Mouse (Mus musculus): Measurements from ENCODE around the gene Tmem217. TPM values are rescaled to one million over a fixed set of nuclear protein-coding genes. Genes with fewer than 3 reads are reported as not detected.

The Tmem217 gene
- polyA plus RNA-seq, 1 experiment: 0.29 TPM

DNA sequence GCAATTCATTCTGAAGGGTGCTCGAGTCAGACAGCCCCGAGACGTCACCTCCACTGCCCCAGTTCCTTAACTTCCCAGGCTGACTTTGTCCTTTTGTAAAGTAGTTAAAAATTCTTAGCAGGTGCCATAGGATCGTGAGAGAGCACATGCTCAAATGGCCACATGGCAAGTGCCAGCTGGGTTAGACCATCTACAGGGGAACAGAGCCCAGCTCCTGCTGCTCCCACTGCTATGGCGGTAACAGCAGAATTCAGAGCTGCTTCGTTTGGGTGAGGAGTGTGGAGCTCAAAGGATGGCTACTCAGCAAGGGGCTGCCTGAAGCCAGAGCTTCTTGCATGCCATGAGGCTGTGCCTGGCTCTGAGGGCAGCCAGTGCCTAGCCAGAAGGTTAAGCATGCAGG, 17.6 kb upstream of the Tmem217 start:
- H3K4me3 ChIP-seq (ENCODE audit: low read depth, low read length): no peak overlapping the region
- no peaks in the 10 kb centered on the region for H3K4me1 ChIP-seq (ENCODE audit: control insufficient read depth, insufficient read depth, insufficient read length, low read length)
- H3K27me3 ChIP-seq (ENCODE audit: control insufficient read depth, insufficient read depth, low read length): no peaks in the 10 kb centered on the region
- peaks cover 51% of the 10 kb centered on the region for H3K36me3 ChIP-seq (ENCODE audit: control insufficient read depth, insufficient read depth, low read length)
- no peak overlapping the region for H3K27ac ChIP-seq (ENCODE audit: insufficient read depth, low read depth, low read length)
- TF ChIP-seq POLR2A (IDR thresholded peaks at IDR 0.05; ENCODE audit: low read depth, low read length) (no peak), CTCF (IDR thresholded peaks at IDR 0.05; ENCODE audit: extremely low read depth, insufficient read length, insufficient replicate concordance, low read depth, low read length) (no peak)
- 92% methylated on average over 6 of the region's 6 CpGs for WGBS

GRCm38 (mm10) chr17:29568435-29568834, 16.2 kb upstream of the Tmem217 start:
- 91% methylated on average over 15 of the region's 15 CpGs for WGBS
- Histone ChIP-seq H3K4me3 (ENCODE audit: low read depth, low read length) (no peak overlapping the region), H3K4me1 (ENCODE audit: control insufficient read depth, insufficient read depth, insufficient read length, low read length) (no peaks in the 10 kb centered on the region), H3K36me3 (ENCODE audit: control insufficient read depth, insufficient read depth, low read length) (peaks cover 55% of the 10 kb centered on the region), H3K27ac (ENCODE audit: insufficient read depth, low read depth, low read length) (no peak overlapping the region), H3K27me3 (ENCODE audit: control insufficient read depth, insufficient read depth, low read length) (no peaks in the 10 kb centered on the region)
- TF ChIP-seq POLR2A (IDR thresholded peaks at IDR 0.05; ENCODE audit: low read depth, low read length): no peak
- TF ChIP-seq CTCF (IDR thresholded peaks at IDR 0.05; ENCODE audit: extremely low read depth, insufficient read length, insufficient replicate concordance, low read depth, low read length): no peak

DNA sequence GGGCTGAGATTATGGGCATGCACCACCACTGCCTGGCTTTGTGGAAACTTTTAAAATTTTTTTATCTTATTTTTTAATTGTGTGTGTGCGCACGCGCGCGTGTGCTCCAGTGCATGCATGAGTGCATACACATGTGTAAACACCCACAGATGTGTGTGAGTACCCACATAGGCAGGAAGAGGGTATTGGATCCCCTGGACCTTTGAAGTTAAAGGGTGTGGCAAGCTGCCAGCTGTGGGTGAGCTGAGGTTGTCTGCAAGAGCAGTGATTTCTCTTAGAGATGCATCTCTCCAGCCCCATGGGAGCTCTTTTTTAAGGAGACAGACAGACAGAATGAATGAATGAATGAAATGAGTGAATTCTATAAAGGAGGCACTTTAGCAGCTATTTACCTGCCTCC, 13.3 kb upstream of the Tmem217 start:
- WGBS: 95% methylated on average over 5 of the region's 5 CpGs

DNA sequence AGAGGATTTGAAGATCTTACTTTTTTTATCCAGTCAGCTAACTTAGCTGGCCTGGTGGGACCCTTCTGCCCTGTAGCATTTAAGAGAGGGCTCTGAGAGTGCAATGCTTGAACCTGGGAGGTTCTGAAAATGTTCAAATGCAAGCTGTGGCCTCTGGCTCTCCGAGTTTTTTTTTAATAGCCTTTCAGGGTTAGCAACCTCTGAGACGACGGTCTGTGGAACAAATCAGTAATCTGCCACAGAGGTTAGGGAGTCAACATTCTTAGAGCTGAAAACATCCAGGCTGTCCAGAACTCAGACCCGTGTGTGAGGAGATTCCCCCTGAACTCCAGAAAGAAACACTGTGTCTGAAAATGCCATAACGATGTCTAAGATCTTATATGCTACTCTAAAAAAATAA, 6.3 kb upstream of the Tmem217 start:
- Histone ChIP-seq H3K36me3 (ENCODE audit: control insufficient read depth, insufficient read depth, low read length) (no peaks in the 10 kb centered on the region), H3K27ac (ENCODE audit: insufficient read depth, low read depth, low read length) (no peak overlapping the region), H3K4me3 (ENCODE audit: low read depth, low read length) (no peak overlapping the region), H3K27me3 (ENCODE audit: control insufficient read depth, insufficient read depth, low read length) (no peaks in the 10 kb centered on the region), H3K4me1 (ENCODE audit: control insufficient read depth, insufficient read depth, insufficient read length, low read length) (peaks cover 21% of the 10 kb centered on the region; the same call in 1 of the 2 replicates)
- 88% methylated on average over 5 of the region's 5 CpGs for WGBS
- TF ChIP-seq CTCF (IDR thresholded peaks at IDR 0.05; ENCODE audit: extremely low read depth, insufficient read length, insufficient replicate concordance, low read depth, low read length): no peak
- TF ChIP-seq POLR2A (IDR thresholded peaks at IDR 0.05; ENCODE audit: low read depth, low read length): no peak

More for the DNA sequence above, 13.3 kb upstream of the Tmem217 start:
- TF ChIP-seq POLR2A (IDR thresholded peaks at IDR 0.05; ENCODE audit: low read depth, low read length): no peak
- TF ChIP-seq CTCF (IDR thresholded peaks at IDR 0.05; ENCODE audit: extremely low read depth, insufficient read length, insufficient replicate concordance, low read depth, low read length): no peak
- Histone ChIP-seq H3K27me3 (ENCODE audit: control insufficient read depth, insufficient read depth, low read length) (no peaks in the 10 kb centered on the region), H3K4me1 (ENCODE audit: control insufficient read depth, insufficient read depth, insufficient read length, low read length) (no peaks in the 10 kb centered on the region), H3K36me3 (ENCODE audit: control insufficient read depth, insufficient read depth, low read length) (peaks cover 32% of the 10 kb centered on the region), H3K27ac (ENCODE audit: insufficient read depth, low read depth, low read length) (no peak overlapping the region), H3K4me3 (ENCODE audit: low read depth, low read length) (no peak overlapping the region)

GRCm38 (mm10) chr17:29556893-29557292, 4.7 kb upstream of the Tmem217 start:
- WGBS: 22% methylated on average over 7 of the region's 7 CpGs
- Histone ChIP-seq H3K27ac (ENCODE audit: insufficient read depth, low read depth, low read length) (peak overlapping the region; percentile 67), H3K36me3 (ENCODE audit: control insufficient read depth, insufficient read depth, low read length) (no peaks in the 10 kb centered on the region), H3K4me1 (ENCODE audit: control insufficient read depth, insufficient read depth, insufficient read length, low read length) (peaks cover 29% of the 10 kb centered on the region; the same call in 1 of the 2 replicates), H3K27me3 (ENCODE audit: control insufficient read depth, insufficient read depth, low read length) (no peaks in the 10 kb centered on the region), H3K4me3 (ENCODE audit: low read depth, low read length) (no peak overlapping the region)
- TF ChIP-seq CTCF (IDR thresholded peaks at IDR 0.05; ENCODE audit: extremely low read depth, insufficient read length, insufficient replicate concordance, low read depth, low read length): no peak

- 60% methylated on average over 10 of the region's 10 CpGs for WGBS
- TF ChIP-seq CTCF (IDR thresholded peaks at IDR 0.05; ENCODE audit: extremely low read depth, insufficient read length, insufficient replicate concordance, low read depth, low read length): no peak
- no peak for TF ChIP-seq POLR2A (IDR thresholded peaks at IDR 0.05; ENCODE audit: low read depth, low read length)
- no peaks in the 10 kb centered on the region for H3K36me3 ChIP-seq (ENCODE audit: control insufficient read depth, insufficient read depth, low read length)
Measured at GRCm38 (mm10) chr17:29556456-29556855, 4.3 kb upstream of the Tmem217 start.

GRCm38 (mm10) chr17:29554176-29554575, 2.0 kb upstream of the Tmem217 start:
- Histone ChIP-seq H3K4me1 (ENCODE audit: control insufficient read depth, insufficient read depth, insufficient read length, low read length) (peaks cover 32% of the 10 kb centered on the region; the same call in 1 of the 2 replicates), H3K4me3 (ENCODE audit: low read depth, low read length) (no peak overlapping the region), H3K36me3 (ENCODE audit: control insufficient read depth, insufficient read depth, low read length) (no peaks in the 10 kb centered on the region), H3K27me3 (ENCODE audit: control insufficient read depth, insufficient read depth, low read length) (no peaks in the 10 kb centered on the region), H3K27ac (ENCODE audit: insufficient read depth, low read depth, low read length) (peak overlapping the region; percentile 68)
- TF ChIP-seq POLR2A (IDR thresholded peaks at IDR 0.05; ENCODE audit: low read depth, low read length) (no peak), CTCF (IDR thresholded peaks at IDR 0.05; ENCODE audit: extremely low read depth, insufficient read length, insufficient replicate concordance, low read depth, low read length) (no peak)

More at GRCm38 (mm10) chr17:29556456-29556855, 4.3 kb upstream of the Tmem217 start:
- Histone ChIP-seq H3K27me3 (ENCODE audit: control insufficient read depth, insufficient read depth, low read length) (no peaks in the 10 kb centered on the region), H3K27ac (ENCODE audit: insufficient read depth, low read depth, low read length) (peak overlapping the region; percentile 67), H3K4me1 (ENCODE audit: control insufficient read depth, insufficient read depth, insufficient read length, low read length) (peaks cover 29% of the 10 kb centered on the region; the same call in 1 of the 2 replicates), H3K4me3 (ENCODE audit: low read depth, low read length) (no peak overlapping the region)

Data from small intestine, adult 2 months (tissue).